Comparison of ENCODE assay signal across 8 mouse cellular contexts in the genomic region with DNA sequence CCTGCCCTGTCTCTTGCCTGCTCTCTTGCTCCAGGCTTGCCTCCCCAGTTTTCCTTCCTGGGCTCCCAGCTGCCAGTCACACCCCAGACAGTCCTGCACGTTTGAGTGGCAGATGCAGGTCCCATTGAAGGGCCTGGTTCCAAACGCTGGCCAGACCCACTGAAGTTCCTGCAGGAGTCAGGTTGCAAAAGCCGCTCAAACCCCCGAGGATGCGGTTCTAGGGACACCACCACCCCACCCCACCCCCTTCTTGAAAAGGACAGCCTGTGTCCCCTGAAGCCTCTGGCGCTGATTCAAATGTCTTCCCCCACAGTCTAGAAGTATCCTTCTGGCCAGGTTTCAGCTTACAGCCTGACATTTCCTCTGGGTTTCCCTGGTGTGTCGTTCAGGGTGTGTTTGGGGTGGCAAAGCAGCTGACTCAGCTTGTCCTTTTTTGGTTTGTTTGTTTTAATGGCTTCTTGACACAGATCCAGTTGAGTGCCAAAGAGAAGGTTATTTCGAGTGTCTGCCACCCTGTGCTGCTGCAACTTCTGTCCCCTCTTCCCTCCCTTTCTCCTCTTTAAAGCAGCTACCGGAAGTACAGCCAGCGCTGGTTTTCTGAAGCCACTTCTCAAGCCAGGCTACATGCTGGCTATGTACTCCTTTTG.
DNase-seq lines count a peak whose midpoint lies in the region.

No protein-coding gene starts in this region.

- DNase-seq in adrenal gland, postnatal 10 days: peak; percentile 25
- no peak for DNase-seq in adrenal gland, postnatal 25 days
- peak; percentile 8 for DNase-seq in right cerebral cortex, adult 18-20 months
- DNase-seq in right cerebral cortex, adult 2 months (ENCODE audit: low spot score in 2 of 2): no peak
- DNase-seq in heart, postnatal 36 days: peak; percentile 9 to 24
- peak; percentile 52 for DNase-seq in mesoderm, embryonic 11.5 days (ENCODE audit: low read depth, low spot score)
- DNase-seq in frontal cortex, postnatal 14 days (ENCODE audit: low spot score in 2 of 2): no peak
- DNase-seq in spleen, adult 12 weeks (ENCODE audit: low spot score): no peak

- intact Hi-C loops in heart, postnatal 36 days (cut with DNase I): no loop called here

Comparison
In these comparisons a context has a peak if more than half of its experiments do, and no peak if none do; other contexts are left out.
1. DNase-seq: peak in adrenal gland, postnatal 10 days (single experiment), right cerebral cortex, adult 18-20 months (single experiment), heart, postnatal 36 days (2 of 2) and mesoderm, embryonic 11.5 days (single experiment); none in adrenal gland, postnatal 25 days (single experiment), right cerebral cortex, adult 2 months (0 of 2), frontal cortex, postnatal 14 days (0 of 2) and spleen, adult 12 weeks (single experiment).